Mouse (Mus musculus): ENCODE data around the gene Zfyve1.
"Not testable (repeated sequence)": the region's sequence is repeated elsewhere in the genome, so short reads cannot be mapped to it uniquely, and the experiment has no call there.

The Zfyve1 gene

DNA sequence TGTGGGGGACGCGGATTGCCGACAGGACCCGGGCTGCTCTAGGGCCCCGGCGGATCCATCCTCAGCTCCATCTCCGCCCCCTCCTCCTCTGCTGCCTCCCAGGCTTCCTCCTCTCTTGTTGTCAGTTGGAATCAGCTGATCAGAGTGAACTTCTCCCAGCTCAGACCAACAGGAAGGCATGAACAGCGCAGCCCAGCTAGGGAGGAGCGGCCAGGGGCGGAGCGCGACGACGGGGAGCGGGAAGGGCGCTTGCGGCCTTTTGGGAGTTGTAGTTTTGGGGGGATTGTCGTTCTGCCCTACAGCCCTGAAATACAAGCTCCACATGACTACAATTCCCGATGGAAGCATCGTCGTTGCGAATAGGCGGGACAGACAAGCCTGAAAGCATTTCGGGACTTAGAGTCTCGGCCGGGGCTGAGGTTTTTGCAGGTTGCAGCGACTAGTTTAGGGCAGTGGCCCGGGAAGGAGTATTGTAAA lies at the start of gene Zfyve1:
Gene Zfyve1, minus strand, starts transcription at position 198 of the 477 bp plus-strand sequence.
- DNase-seq (ENCODE audit: low read depth, low spot score) = peak; percentile 99

DNA sequence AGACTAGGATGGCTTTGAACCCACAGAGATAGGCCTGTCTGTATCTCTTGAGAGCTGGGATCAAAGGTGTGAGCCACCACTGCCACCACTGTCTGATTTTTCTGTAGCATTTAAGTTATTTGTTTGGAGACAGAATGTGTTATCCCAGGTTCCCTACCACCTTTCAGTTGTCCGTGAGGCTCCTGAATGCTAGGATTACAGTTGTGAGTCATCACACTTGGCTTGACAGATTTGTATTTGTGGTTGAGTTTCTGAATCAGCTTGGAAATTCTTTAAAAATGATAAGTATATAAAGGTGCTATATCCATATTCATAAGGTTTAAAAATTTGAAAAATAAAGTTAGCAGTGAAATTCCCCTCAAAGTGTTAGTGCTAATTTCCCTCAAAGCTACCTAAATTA lies 46.1 kb upstream of the Zfyve1 start:
- DNase-seq (ENCODE audit: low read depth, low spot score) = no peak

DNA sequence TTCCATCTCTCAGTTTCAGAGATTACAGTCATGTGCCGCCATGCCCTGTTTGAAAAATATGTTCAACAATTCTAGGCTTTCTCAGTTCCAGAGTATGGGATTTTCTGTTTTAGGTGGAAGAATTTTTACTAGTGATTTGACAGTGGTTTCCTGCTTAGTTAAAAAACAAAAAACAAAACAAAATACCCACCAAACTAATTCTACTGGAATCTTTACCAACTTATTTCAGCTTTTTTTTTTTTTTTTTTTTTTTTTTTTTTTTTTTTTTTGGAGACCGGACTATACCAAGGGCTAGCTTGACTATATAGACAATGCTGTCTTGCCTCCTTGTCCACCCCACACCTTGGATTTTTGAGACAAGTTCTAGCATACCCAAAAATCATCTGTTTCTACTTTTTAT lies 44.2 kb upstream of the Zfyve1 start:
- DNase-seq (ENCODE audit: low read depth, low spot score) = no peak

DNA sequence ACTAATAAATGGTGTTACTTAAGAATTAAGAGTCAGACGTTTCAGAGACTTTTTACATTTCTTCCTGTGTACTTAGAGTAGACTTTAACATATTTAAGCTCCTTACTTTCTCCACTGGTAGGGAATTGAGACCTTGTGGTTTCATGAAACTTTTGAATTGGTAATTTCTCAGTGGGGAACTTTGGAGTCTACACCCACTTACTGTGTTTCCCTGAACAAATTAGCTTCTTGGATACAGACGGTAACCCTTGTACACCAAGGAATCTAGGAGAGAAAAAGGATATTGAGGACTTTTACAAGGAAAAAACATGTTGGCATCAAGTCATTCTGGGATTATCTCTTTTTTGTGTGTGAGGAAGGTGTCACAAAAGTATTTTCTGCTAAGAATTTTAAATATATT lies 36.8 kb upstream of the Zfyve1 start:
- DNase-seq (ENCODE audit: low read depth, low spot score) = peak; percentile 56

DNA sequence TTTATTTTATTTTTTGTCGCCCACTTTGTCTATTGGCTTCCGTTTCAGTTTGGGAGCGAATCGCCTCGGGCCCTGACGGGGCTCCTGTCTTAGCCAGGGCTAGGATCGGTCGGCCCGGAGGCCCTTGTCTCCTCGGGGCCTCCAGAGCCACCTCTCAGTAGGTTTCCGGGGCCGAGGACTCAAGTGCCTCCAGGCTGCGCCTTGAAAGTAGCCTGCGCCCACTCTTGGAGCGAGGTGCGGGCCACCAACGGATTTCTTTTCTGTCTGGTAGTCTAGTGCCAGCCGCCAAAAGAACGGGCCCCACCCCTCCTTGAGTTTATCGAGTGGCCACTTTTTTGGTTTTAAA lies 35.6 kb upstream of the Zfyve1 start:
- peak; percentile 67 for DNase-seq (ENCODE audit: low read depth, low spot score)

DNA sequence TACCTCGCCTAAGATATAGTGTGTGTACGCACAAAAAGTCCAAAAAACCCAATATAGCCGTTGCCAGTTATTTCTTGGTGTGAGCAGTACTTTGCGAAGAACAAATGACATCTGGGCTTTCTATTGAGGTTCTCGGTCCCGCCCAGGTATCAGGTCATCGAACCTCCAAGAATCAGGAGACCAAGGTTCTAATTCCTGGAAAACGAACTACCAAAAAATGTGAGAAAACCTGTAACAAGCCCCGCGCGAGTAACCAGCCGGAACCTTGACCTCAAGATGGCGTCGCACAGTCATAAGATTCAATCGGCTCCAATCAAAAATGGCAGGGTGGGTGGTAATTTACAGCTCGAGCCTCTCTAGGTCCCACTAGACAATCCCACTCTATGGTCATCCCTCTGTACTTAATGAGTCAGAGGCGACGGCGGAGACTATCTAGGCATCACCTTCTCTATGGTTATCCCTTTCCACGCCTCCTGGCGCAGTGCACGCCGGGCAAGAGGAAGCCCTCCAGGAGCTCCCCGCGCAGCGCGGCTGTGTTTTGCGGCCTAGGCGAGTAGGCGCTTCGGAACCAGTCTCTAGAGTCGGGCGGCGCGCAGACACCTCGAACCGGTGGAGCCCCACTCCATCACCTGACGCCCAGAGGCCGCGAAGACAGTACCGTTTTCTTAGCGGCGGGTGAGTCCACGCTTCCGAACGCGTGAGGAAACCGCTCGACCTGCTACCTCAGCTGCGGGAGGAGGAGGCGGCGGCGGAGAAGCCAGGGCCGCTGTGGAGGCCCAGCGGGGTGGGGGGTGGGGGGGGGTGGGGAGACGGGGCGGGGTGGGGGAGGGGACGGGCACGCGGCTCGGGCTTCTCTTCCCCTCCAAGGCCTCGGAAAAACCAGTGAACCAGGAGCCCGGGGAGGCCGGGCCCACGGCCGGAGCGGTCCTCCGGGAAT lies 35.0 kb upstream of the Zfyve1 start:
- peak; percentile 99 for DNase-seq (ENCODE audit: low read depth, low spot score)

DNA sequence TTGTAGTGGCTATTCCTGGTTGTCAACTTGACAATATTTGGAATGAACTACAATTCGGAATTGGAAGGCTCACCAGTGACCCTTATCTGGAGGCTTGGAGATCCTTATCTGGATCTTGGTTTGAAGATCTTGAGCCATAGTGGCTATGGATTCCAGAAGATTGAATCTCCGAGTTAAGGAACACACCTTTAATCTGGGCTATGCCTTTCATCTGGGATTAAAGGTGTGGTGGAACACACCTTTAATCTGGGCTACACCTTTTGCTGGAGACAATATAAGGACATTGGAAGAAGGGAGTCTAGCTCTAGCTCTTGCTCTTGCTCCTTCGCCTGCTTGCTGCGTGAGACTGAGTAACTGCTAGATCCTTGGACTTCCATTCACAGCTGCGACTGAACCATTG lies 33.9 kb upstream of the Zfyve1 start, which contains the start of gene Rbm25:
Gene Rbm25, plus strand, starts transcription at position 301 of the 400 bp plus-strand sequence.
- DNase-seq (ENCODE audit: low read depth, low spot score) = not testable (repeated sequence)

DNA sequence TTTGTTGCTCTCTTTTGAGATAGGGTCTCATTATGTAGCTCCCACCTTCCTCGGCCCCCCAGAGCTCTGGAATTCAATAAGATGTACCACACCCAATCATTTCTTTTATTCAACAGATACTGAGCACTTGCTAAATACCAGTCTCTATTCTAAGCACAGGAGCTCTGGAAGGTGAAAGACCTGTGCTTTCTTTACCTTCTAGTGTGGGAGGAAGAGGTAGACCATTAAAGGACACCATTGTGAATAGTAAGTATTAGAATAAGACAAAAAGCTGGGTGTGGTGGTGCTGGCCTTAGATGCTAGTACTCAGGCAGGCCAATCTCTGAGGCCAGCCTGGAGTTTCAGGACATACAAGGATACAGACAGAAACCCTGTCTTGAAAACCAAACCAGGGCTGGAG lies 27.3 kb upstream of the Zfyve1 start:
- peak; percentile 88 for DNase-seq (ENCODE audit: low read depth, low spot score)

DNA sequence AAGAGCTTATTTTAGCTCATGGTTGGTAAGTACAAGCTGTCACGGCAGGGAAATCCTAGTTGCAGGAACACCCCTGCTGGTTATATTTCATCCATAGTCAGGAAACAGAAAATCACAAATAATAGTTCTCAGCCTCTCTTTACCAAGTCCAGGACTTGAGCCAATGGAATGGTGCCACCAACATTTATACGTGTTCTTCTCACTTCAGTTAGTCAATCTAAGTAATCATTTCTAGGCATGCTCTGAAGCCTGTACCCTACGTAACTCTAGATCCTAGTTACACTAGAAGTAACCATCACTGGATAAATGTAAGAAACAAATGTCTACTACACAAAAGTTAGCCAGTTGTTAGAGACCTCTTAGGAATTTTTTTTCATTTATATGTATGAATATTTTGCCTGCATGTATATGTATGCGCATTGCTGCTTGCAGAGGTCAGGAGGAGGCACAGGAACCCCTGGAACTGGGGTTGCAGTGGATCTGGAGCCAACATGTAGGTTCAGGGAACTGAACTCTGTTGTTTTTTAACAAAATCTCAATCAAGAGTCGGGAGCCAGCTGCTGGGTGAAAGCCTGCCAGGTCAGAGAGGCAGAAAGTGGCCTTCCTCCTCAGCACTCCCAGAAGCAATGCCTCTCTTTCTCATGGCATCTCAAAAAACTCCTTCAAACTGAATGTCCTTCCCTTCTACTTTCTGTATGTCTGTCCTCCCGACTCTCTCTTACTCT lies 25.2 kb upstream of the Zfyve1 start:
- no peak for DNase-seq (ENCODE audit: low read depth, low spot score)

DNA sequence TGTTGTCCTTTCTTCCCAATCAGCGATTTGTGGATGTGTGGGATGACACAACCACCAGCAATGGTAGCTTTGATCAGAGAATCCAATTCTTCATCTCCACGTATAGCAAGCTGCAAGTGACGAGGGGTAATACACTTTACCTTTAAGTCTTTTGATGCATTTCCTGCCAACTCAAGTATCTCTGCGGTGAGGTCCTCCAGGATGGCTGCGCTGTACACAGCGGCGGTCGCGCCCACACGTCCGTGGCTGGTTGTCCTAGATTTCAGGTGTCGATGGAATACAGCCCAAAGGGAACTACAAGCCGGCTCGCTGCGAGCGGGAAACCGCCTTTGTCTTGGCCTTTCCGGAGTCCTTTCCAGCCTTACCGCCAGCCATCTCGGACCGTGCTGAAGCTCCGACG lies 23.7 kb upstream of the Zfyve1 start:
- DNase-seq (ENCODE audit: low read depth, low spot score) = not testable (repeated sequence)

DNA sequence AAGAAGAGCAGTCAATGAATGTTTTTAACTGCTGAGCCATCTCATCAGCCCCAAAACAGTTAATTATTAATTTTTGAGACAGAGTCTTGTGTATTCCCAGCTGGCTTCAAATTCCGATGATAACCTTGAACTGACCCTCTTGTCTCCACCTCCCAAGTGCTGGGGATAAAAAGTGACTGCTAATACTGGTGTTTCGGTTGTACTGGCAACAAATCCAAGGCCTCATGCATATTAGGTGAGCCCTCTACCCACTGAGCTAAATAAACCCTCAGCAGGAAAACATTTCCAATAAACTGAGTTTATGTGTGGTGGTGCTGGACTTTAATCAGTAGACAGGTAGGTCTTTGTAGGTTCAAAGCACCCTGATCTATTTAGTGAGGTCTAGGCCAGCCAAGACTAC lies 22.0 kb upstream of the Zfyve1 start:
- no peak for DNase-seq (ENCODE audit: low read depth, low spot score)

DNA sequence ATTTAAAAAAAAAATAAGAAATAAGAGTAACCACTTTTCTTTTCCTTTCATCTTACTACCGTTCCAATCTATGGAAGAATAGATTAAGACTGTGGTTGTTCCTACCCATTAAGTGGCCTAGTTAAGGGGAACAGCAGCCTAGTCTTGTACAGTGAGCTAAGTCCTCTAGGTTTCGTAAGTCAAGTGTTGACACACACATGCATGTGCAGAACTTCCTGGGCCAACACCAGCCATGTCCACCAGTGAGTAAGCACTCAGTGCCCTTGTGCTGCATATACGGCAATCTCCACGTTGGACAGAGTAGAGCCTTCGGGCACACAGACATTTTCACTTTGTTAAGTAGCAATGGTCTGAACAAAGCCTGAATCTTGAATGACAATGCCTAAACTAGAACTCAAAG lies 20.2 kb upstream of the Zfyve1 start:
- no peak for DNase-seq (ENCODE audit: low read depth, low spot score)

DNA sequence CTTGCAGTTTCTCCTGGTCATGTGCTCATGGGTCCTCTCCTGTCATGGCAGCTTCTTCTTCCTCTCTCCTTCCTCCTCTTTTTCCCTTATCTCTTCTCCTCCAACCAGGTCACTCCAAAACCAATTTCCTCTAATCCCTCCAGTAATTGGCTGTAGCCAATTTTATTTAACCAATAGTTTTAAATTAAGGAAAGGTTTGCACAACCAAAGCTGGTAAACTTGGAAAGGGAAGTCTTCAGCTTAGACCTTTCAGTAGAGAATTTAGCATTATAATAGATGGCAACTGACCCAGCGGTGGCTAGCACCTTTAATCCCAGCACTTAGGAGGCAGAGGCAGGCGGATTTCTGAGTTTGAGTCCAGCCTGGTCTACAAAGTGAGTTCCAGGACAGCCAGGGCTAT lies 9.4 kb upstream of the Zfyve1 start:
- peak; percentile 86 for DNase-seq (ENCODE audit: low read depth, low spot score)

DNA sequence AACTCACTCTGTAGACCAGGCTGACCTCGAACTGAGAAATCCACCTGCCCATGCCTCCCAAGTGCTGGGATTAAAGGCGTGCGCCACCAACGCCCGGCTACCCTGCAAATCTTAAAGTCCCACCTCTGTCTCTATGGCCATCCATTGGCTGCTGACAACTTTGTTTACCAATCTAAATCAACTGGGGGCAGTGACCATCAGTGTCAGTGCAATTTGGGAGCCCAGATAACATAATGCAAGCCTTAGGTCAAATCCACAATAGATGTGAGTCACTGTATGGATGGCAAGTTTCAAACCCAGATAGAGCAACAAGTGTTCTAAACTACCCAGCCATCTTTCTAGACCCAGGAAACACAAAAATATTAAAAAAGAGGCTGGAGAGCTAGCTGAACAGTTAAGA lies 5.3 kb upstream of the Zfyve1 start:
- no peak for DNase-seq (ENCODE audit: low read depth, low spot score)

DNA sequence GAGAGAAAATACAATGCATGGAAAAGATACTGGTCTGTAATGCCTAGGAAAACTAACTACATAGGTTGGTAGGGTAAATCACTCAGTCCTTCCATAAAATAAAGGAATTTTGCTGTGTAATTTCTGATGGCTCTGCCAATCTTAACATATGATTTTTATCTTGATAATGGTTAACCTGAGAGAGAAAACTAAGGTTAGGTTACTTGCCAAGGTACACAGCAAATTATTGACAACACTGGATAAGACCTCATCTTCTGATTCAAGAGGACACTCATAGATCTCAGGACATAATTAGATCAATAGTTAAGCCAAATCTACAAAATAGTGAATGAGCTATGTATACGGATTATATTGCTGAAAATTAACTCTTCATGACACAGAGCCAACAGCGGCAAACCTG lies 859 bp upstream of the Zfyve1 start:
- no peak for DNase-seq (ENCODE audit: low read depth, low spot score)

DNA sequence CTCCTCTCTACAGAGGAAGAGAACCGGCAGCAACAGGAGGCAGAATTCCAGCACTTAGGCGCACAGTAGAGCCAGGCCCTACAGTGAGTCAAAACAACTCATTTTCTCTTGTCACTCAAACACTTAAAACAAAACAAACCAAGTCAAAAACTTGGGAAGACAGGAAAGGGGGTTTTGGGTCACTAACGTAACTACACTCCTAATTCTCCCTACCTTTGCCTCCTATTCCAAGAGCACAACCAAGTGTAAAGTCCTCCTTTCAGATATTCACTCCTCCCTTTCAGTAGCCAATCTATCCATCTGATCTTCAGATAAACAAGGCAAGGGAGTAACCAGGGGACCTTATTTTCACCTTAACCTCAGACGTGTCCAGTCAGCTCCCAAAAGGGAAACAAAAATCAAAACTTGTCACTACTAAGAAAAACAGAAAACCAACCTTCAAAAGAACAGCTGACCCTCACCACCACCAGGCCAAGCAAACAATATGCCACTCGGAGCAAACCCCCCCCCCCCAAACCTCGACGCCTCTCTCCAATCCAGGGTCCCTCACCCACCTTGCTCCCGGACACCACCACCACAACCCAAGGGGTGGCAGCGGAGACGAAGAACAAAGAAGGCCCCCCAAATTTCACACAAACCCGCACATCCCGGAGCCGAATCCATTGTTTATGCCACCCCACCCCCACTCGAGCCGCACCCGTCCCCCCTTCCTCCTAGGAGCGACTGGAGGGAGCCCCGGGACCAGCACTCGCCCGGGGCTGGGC lies 649 bp downstream of the Zfyve1 start:
- DNase-seq (ENCODE audit: low read depth, low spot score) = no peak

DNA sequence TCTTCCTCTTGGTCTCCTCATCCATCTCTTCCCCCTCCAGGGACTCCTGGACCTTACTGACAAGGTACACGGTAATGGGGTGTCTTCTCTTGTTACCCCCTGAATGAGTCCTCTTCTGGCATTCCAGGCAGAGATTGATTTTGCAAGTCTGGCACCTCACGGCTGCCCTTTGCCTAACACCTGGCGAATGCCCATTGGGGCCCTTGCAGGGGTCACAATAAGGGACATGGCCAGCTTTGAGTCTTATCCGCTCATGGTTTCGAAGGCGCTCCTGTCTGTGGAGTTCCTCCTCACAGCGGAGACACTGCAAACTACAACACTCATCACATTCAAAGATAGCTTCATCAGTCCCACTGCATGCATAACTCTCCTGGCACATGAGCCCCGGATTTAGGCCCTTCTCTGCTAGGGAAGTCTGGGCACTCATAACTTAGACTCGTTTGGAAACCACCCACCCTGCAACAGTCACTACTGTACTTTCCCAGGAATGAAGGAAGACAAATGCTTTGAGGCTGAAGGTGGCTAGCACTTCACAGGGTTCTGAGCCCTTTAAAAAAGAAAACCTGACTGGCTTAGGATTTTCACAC lies 2.5 kb downstream of the Zfyve1 start:
- no peak for DNase-seq (ENCODE audit: low read depth, low spot score)

DNA sequence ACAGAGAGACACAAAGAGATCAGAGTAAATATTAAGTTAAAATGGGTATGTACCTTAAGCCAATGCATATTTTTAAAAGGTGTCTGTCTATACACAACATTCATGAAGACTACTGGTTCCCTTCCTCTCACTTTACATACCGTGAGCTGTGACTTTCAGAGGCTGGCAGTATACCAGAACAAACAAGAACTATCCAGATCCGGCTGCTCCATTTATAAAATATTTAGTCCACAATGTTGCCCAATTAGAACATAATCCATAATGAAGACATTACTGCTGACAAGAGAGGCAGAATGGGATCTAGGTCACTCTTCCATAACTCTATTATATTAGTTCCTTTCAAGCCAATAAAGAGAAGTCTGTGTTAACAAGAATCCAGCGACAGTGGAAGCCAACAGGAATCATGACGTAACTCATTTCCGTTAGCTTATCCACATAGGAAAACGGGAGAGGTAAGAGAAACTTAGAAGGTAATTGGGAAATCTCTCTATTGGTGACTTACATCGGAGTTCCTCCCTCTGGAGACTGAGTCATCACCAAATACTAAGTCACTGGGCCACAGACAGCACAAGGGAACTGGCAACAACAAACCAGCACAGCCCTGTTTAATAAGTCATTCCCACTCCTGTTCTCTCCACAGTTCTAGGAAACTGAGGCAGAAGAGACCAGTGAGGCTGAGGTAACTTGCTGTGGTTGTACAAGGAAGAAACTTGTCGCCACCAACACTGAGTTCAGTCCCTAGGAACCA lies 5.1 kb downstream of the Zfyve1 start:
- no peak for DNase-seq (ENCODE audit: low read depth, low spot score)

DNA sequence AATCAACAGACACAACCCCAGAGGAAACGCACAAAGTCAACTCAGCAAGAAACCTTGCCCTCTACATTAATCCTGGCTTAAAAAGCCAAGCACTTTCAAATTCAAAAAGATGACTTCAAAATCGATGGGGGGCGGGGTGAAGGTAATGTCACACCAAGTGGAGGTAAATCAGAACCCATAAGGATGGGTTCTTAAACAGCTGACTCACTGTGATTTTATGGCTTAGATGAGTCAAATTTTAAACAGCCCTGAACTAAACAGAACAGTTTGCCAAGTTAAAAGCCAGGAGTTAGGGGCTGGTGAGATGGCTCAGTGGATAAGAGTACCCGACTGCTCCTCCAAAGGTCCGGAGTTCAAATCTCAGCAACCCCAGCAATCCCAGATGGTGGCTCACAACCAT lies 10.4 kb downstream of the Zfyve1 start:
- DNase-seq (ENCODE audit: low read depth, low spot score) = no peak

DNA sequence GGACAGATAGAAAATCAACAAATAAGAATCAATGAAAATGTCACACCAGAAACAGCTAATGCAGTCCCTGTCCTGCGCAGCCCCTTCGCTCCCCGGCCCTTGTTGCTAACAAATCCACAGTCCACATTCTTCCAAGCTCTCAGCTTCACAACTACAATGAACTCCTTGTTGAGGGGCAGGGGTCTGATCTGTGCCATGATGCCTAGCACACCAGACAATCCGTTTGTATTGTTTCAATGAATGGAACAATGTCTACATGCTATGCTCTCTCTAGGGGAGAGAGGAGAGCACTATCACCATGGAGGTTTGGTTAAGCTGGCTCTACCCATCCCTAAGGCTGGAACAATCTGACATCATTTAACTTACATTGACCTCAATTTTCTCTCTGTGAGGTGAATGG lies 14.3 kb downstream of the Zfyve1 start:
- no peak for DNase-seq (ENCODE audit: low read depth, low spot score)

DNA sequence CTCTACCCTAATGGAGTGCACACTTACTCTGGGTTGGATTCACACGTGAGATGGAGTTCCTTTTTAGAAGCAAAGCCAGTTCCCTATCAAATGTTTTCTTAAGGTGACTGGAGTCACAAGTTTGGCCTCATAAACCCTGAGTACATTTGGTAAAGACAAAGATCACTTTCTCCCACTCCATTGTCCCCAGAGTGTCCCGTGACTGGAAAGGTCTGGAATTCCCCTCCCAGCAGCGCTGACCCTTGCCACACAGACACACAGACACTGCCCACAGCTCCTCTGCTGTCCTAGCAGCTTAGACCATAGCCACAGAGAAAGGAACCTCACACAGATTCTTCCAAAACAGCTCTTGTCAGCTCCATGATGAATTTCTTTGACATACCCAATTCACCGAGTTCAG lies 14.9 kb downstream of the Zfyve1 start:
- no peak for DNase-seq (ENCODE audit: low read depth, low spot score)

Data from R1 (cell line).